Mouse (Mus musculus): ENCODE measurements around the gene Gga1.

Gga1 gene

GRCm38 (mm10) chr15:78876991-78877809, at the start of gene Gga1:
Gene Gga1 (plus strand): TSS chr15:78877190.
- DNase-seq (ENCODE audit: low read depth), result peak; percentile 95

- no peak for DNase-seq (ENCODE audit: low read depth)
Observed at GRCm38 (mm10) chr15:78828315-78828714, 48.7 kb upstream of the Gga1 start.

- DNase-seq (ENCODE audit: low read depth), result no peak
Observed at GRCm38 (mm10) chr15:78829636-78830035, 47.4 kb upstream of the Gga1 start.

- no peak for DNase-seq (ENCODE audit: low read depth)
Observed at GRCm38 (mm10) chr15:78830742-78831719, 46.0 kb upstream of the Gga1 start.

- DNase-seq (ENCODE audit: low read depth), result no peak
Observed at GRCm38 (mm10) chr15:78831720-78832657, 45.0 kb upstream of the Gga1 start.

GRCm38 (mm10) chr15:78832701-78833123, 44.3 kb upstream of the Gga1 start:
- DNase-seq (ENCODE audit: low read depth), result no peak

GRCm38 (mm10) chr15:78833582-78833981, 43.4 kb upstream of the Gga1 start:
- no peak for DNase-seq (ENCODE audit: low read depth)

- DNase-seq (ENCODE audit: low read depth), result no peak
Observed at GRCm38 (mm10) chr15:78834233-78835005, 42.6 kb upstream of the Gga1 start.

GRCm38 (mm10) chr15:78835200-78836085, 41.5 kb upstream of the Gga1 start:
- peak; percentile 46 for DNase-seq (ENCODE audit: low read depth)

- DNase-seq (ENCODE audit: low read depth), result no peak
Observed at GRCm38 (mm10) chr15:78836086-78836621, 40.8 kb upstream of the Gga1 start.

- DNase-seq (ENCODE audit: low read depth), result no peak
Observed at GRCm38 (mm10) chr15:78839744-78840143, 37.2 kb upstream of the Gga1 start.

- no peak for DNase-seq (ENCODE audit: low read depth)
Observed at GRCm38 (mm10) chr15:78840241-78840640, 36.7 kb upstream of the Gga1 start.

- DNase-seq (ENCODE audit: low read depth), result no peak
Observed at GRCm38 (mm10) chr15:78840751-78841150, 36.2 kb upstream of the Gga1 start.

GRCm38 (mm10) chr15:78841161-78841790, 35.7 kb upstream of the Gga1 start:
- DNase-seq (ENCODE audit: low read depth), result no peak

GRCm38 (mm10) chr15:78842371-78843163, 34.4 kb upstream of the Gga1 start, which contains the start of gene Cdc42ep1:
Gene Cdc42ep1 (plus strand): TSS chr15:78842624.
- no peak for DNase-seq (ENCODE audit: low read depth)

- DNase-seq (ENCODE audit: low read depth), result no peak
Observed at GRCm38 (mm10) chr15:78843581-78844469, 33.2 kb upstream of the Gga1 start.

- DNase-seq (ENCODE audit: low read depth), result no peak
Observed at GRCm38 (mm10) chr15:78844791-78845190, 32.2 kb upstream of the Gga1 start.

All from c-Kit-positive CD71-negative TER-119-negative erythroid progenitor cells, embryonic 14.5 days (primary cell).